Mouse (Mus musculus) gonadal fat pad, adult 2 months (tissue): ENCODE measurements around the gene Tubb2b. TPM values are rescaled to one million over a fixed set of nuclear protein-coding genes. Genes with fewer than 3 reads are reported as not detected.

Experiments
- polyA plus RNA-seq: library from polyadenylated mRNA; depleted of rRNA; stranded (reverse); fragments of >200 nt; gene quantifications from 2 replicates; pipeline ENCODE4 v1.2.3, GENCODE M21; 2012; rRNA removed

Gene Tubb2b
- polyA plus RNA-seq, 1 experiment = 61.4 TPM

Other genes with a start within 250 kb of the Tubb2b start
- gene Serpinb6c, start 224.8 kb downstream of the Tubb2b start, polyA plus RNA-seq = 0.20 TPM in 1 of 2 replicates, not detected in the other
- gene Nqo2, start 165.8 kb downstream of the Tubb2b start, polyA plus RNA-seq = 7.1 and 9.4 TPM in 2 replicates
- 8.2 and 12.3 TPM in 2 replicates for gene Ripk1, start 128.1 kb downstream of the Tubb2b start, polyA plus RNA-seq
- 55.4 and 57.2 TPM in 2 replicates for gene Serpinb6a, start 127.7 kb downstream of the Tubb2b start, polyA plus RNA-seq
- gene Bphl, start 92.9 kb downstream of the Tubb2b start, polyA plus RNA-seq = 56.5 and 58.3 TPM in 2 replicates
- 179 and 400 TPM in 2 replicates for gene Tubb2a, start 52.5 kb downstream of the Tubb2b start, polyA plus RNA-seq
- gene Psmg4, start 32.5 kb upstream of the Tubb2b start, polyA plus RNA-seq = 85.1 and 95.6 TPM in 2 replicates
- 9.3 and 10.6 TPM in 2 replicates for gene Slc22a23, start 214.7 kb upstream of the Tubb2b start, polyA plus RNA-seq